Mouse (Mus musculus): ENCODE results near the gene Plekhd1. TPM values are rescaled to one million over a fixed set of nuclear protein-coding genes. Genes with fewer than 3 reads are reported as not detected.
A peak's percentile ranks its signal among the peaks of the same experiment; 100 is the strongest.

The Plekhd1 gene
- total and polyA plus RNA-seq, 3 experiments = 0.08 to 0.34 TPM; not detected in 1

GRCm38 (mm10) chr12:80687788-80688211, 4.6 kb upstream of the Plekhd1 start:
- in situ Hi-C loops (cut with MboI; ENCODE audit: low pct_ligation_motif_present, low pct_unique_long_range_greater_than_20kb, low sequenced_read_pairs) (no loop called here), dilution Hi-C loops (cut with MboI; ENCODE audit: extremely low pct_ligation_motif_present, extremely low pct_unique_long_range_greater_than_20kb, low sequenced_read_pairs) (no loop called here)
- peak; percentile 1 for DNase-seq (ENCODE audit: extremely low read depth)

GRCm38 (mm10) chr12:80689696-80690095, 2.7 kb upstream of the Plekhd1 start:
- dilution Hi-C loops (cut with MboI; ENCODE audit: extremely low pct_ligation_motif_present, extremely low pct_unique_long_range_greater_than_20kb, low sequenced_read_pairs) = no loop called here
- no peak overlapping the region for H3K4me3 ChIP-seq (replicated peaks in 1 of 3; ENCODE audit: low read depth in 2 of 3, low read length in 2 of 3, poor library complexity in 1 of 3)
- no peaks in the 10 kb centered on the region for H3K79me2 ChIP-seq (replicated peaks; ENCODE audit: control insufficient read depth, extremely low read depth, insufficient read depth, poor library complexity, severe bottlenecking)
- in situ Hi-C loops (cut with MboI; ENCODE audit: low pct_ligation_motif_present, low pct_unique_long_range_greater_than_20kb, low sequenced_read_pairs) = no loop called here
- H3K4me1 ChIP-seq (ENCODE audit: control insufficient read depth in 1 of 2, insufficient read depth in 2 of 2) = peaks cover 3 to 7% of the 10 kb centered on the region in 2 experiments; a peak in 1 of 4 replicates
- no peaks in the 10 kb centered on the region for H3K9me3 ChIP-seq (replicated peaks; ENCODE audit: low read length)
- DNase-seq (ENCODE audit: extremely low read depth) = no peak
- no peak overlapping the region for H3K9ac ChIP-seq (ENCODE audit: insufficient read depth, low read depth)
- H3K4me2 ChIP-seq (ENCODE audit: insufficient read depth, low read depth, poor library complexity, severe bottlenecking) = no peak overlapping the region
- TF ChIP-seq ZMIZ1 (IDR thresholded peaks at IDR 0.05; ENCODE audit: low read depth, low read length) (no peak), PAX5 (IDR thresholded peaks at IDR 0.05; ENCODE audit: low read length) (no peak), JUND (conservative IDR thresholded peaks at IDR 0.05; ENCODE audit: low read depth, low read length) (no peak), MXI1 (IDR thresholded peaks at IDR 0.05; ENCODE audit: low read depth, low read length) (no peak), USF2 (conservative IDR thresholded peaks at IDR 0.05; ENCODE audit: low read depth, low read length) (no peak), MAZ (IDR thresholded peaks at IDR 0.05; ENCODE audit: low read depth, low read length) (no peak)
- H3K36me3 ChIP-seq (replicated peaks in 1 of 2; ENCODE audit: control insufficient read depth in 1 of 2, insufficient read depth in 1 of 2, low read length in 1 of 2) = no peaks in the 10 kb centered on the region
- H3K27ac ChIP-seq (ENCODE audit: insufficient read depth, low read depth) = no peak overlapping the region
- peaks cover 14% of the 10 kb centered on the region for H3K27me3 ChIP-seq (replicated peaks)

More at GRCm38 (mm10) chr12:80687788-80688211, 4.6 kb upstream of the Plekhd1 start:
- no peak overlapping the region for H3K27ac ChIP-seq (ENCODE audit: insufficient read depth, low read depth)
- H3K9ac ChIP-seq (ENCODE audit: insufficient read depth, low read depth) = no peak overlapping the region
- peaks cover 0 to 1% of the 10 kb centered on the region in 2 experiments for H3K36me3 ChIP-seq (replicated peaks in 1 of 2; ENCODE audit: control insufficient read depth in 1 of 2, insufficient read depth in 1 of 2, low read length in 1 of 2)
- H3K4me1 ChIP-seq (ENCODE audit: control insufficient read depth in 1 of 2, insufficient read depth in 2 of 2) = peaks cover 3 to 7% of the 10 kb centered on the region in 2 experiments; a peak in 1 of 4 replicates
- H3K9me3 ChIP-seq (replicated peaks; ENCODE audit: low read length) = no peaks in the 10 kb centered on the region
- H3K79me2 ChIP-seq (replicated peaks; ENCODE audit: control insufficient read depth, extremely low read depth, insufficient read depth, poor library complexity, severe bottlenecking) = no peaks in the 10 kb centered on the region
- H3K4me3 ChIP-seq (replicated peaks in 1 of 3; ENCODE audit: low read depth in 2 of 3, low read length in 2 of 3, poor library complexity in 1 of 3) = no peak overlapping the region
- H3K4me2 ChIP-seq (ENCODE audit: insufficient read depth, low read depth, poor library complexity, severe bottlenecking) = no peak overlapping the region
- TF ChIP-seq ZNF384 (IDR thresholded peaks at IDR 0.05; ENCODE audit: low read depth, low read length) (no peak), SIN3A (IDR thresholded peaks at IDR 0.05; ENCODE audit: low read length) (no peak), CHD1 (IDR thresholded peaks at IDR 0.05; ENCODE audit: low read depth, low read length) (no peak), MAZ (IDR thresholded peaks at IDR 0.05; ENCODE audit: low read depth, low read length) (no peak), TCF12 (IDR thresholded peaks at IDR 0.05; ENCODE audit: low read depth, low read length) (no peak), SMC3 (IDR thresholded peaks at IDR 0.05; ENCODE audit: low read depth, low read length) (no peak), JUND (conservative IDR thresholded peaks at IDR 0.05; ENCODE audit: low read depth, low read length) (no peak), PAX5 (IDR thresholded peaks at IDR 0.05; ENCODE audit: low read length) (no peak), ZC3H11A (IDR thresholded peaks at IDR 0.05; ENCODE audit: low read depth, low read length) (no peak)
- H3K27me3 ChIP-seq (replicated peaks) = peaks cover 3% of the 10 kb centered on the region

- dilution Hi-C loops (cut with MboI; ENCODE audit: extremely low pct_ligation_motif_present, extremely low pct_unique_long_range_greater_than_20kb, low sequenced_read_pairs) = no loop called here
- H3K27me3 ChIP-seq (replicated peaks) = peaks cover 22% of the 10 kb centered on the region
- H3K4me3 ChIP-seq (replicated peaks in 1 of 3; ENCODE audit: low read depth in 2 of 3, low read length in 2 of 3, poor library complexity in 1 of 3) = no peak overlapping the region
- no peak overlapping the region for H3K4me2 ChIP-seq (ENCODE audit: insufficient read depth, low read depth, poor library complexity, severe bottlenecking)
- H3K4me1 ChIP-seq (ENCODE audit: control insufficient read depth in 1 of 2, insufficient read depth in 2 of 2) = peaks cover 3 to 7% of the 10 kb centered on the region in 2 experiments; a peak in 1 of 4 replicates
- H3K36me3 ChIP-seq (replicated peaks in 1 of 2; ENCODE audit: control insufficient read depth in 1 of 2, insufficient read depth in 1 of 2, low read length in 1 of 2) = no peaks in the 10 kb centered on the region
- no peak overlapping the region for H3K9ac ChIP-seq (ENCODE audit: insufficient read depth, low read depth)
- TF ChIP-seq MYC (IDR thresholded peaks at IDR 0.05; ENCODE audit: low read depth, low read length) (no peak), JUN (IDR thresholded peaks at IDR 0.05; ENCODE audit: insufficient read depth, low read depth, low read length) (no peak), CTCF (conservative IDR thresholded peaks at IDR 0.05 in 1 of 2, IDR thresholded peaks at IDR 0.05 in 1 of 2; ENCODE audit: low read depth in 2 of 2, low read length in 2 of 2) (no peak), ZMIZ1 (IDR thresholded peaks at IDR 0.05; ENCODE audit: low read depth, low read length) (no peak), USF1 (IDR thresholded peaks at IDR 0.05; ENCODE audit: low read depth, low read length) (no peak), E2F4 (IDR thresholded peaks at IDR 0.05; ENCODE audit: insufficient replicate concordance, low read depth, low read length) (no peak), KAT2A (IDR thresholded peaks at IDR 0.05; ENCODE audit: insufficient replicate concordance, low read length) (no peak), MAFK (IDR thresholded peaks at IDR 0.05; ENCODE audit: insufficient replicate concordance, low read length) (no peak), TCF12 (IDR thresholded peaks at IDR 0.05; ENCODE audit: low read depth, low read length) (no peak), MAX (IDR thresholded peaks at IDR 0.05; ENCODE audit: low read length) (no peak), UBTF (IDR thresholded peaks at IDR 0.05; ENCODE audit: low read depth, low read length) (no peak), MXI1 (IDR thresholded peaks at IDR 0.05; ENCODE audit: low read depth, low read length) (no peak), CHD2 (IDR thresholded peaks at IDR 0.05; ENCODE audit: low read length) (no peak), SMC3 (IDR thresholded peaks at IDR 0.05; ENCODE audit: low read depth, low read length) (no peak), GABPA (IDR thresholded peaks at IDR 0.05; ENCODE audit: insufficient replicate concordance, low read depth, low read length) (no peak), ETS1 (conservative IDR thresholded peaks at IDR 0.05; ENCODE audit: low read depth, low read length) (no peak), SIN3A (IDR thresholded peaks at IDR 0.05; ENCODE audit: low read length) (no peak), IRF4 (IDR thresholded peaks at IDR 0.05; ENCODE audit: low read depth, low read length) (no peak)
- no peak overlapping the region for H3K27ac ChIP-seq (ENCODE audit: insufficient read depth, low read depth)
- in situ Hi-C loops (cut with MboI; ENCODE audit: low pct_ligation_motif_present, low pct_unique_long_range_greater_than_20kb, low sequenced_read_pairs) = no loop called here
- no peaks in the 10 kb centered on the region for H3K9me3 ChIP-seq (replicated peaks; ENCODE audit: low read length)
- no peak for DNase-seq (ENCODE audit: extremely low read depth)
- H3K79me2 ChIP-seq (replicated peaks; ENCODE audit: control insufficient read depth, extremely low read depth, insufficient read depth, poor library complexity, severe bottlenecking) = no peaks in the 10 kb centered on the region
These were observed 710 bp upstream of the Plekhd1 start for GRCm38 (mm10) chr12:80691671-80692091.

Data from CH12.LX (cell line).